Mouse (Mus musculus): Measurements from ENCODE around the gene Dhrs2. TPM values are rescaled to one million over a fixed set of nuclear protein-coding genes. Genes with fewer than 3 reads are reported as not detected.

The Dhrs2 gene
- total RNA-seq, 2 experiments from 2014 or later, result not detected

DNA sequence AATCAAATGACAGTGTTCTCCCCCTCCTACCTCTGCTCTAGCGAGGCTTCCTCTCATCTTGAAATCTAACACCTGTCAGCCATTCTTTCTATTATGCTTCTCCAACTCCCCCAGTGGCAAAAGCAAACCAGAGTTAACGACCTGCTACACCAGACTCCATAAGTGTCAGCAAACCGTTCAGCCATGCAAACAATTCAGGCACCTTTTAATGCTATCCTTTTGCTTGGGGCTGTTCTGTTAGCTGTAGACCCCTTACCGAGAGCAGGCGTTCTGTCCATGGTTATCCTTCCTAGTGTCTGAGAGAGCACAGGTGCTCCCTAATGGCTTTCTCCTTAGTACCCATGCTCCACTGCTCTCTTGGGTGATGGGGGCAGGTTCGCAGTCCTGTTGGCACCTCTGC lies 25.4 kb downstream of the Dhrs2 start:
- no peak for DNase-seq (ENCODE audit: low spot score in 2 of 2)

DNA sequence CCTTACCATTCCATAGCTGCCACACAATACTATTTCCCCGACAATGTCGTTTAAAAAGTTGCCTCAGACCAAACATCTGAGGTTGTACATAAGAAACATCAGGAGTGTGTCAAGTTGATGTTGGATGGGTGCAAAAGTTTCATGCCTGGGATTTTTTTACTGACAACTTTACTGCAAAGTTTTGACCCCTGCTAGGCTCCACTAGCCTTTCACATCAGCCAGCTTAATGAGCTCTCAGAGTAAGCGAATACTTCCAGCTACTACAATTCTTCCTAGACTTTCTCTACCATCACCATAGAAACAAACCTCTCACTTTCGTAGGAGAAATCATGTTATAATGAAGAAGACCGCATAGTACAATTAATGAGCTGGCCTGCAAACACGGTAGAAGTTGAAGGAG lies 26.5 kb downstream of the Dhrs2 start:
- DNase-seq (ENCODE audit: low spot score in 2 of 2), result no peak

- DNase-seq (ENCODE audit: low spot score in 2 of 2), result no peak
Measured at GRCm38 (mm10) chr14:55253580-55253979, 31.8 kb downstream of the Dhrs2 start.

GRCm38 (mm10) chr14:55255443-55255842 lies 33.6 kb downstream of the Dhrs2 start:
- DNase-seq (ENCODE audit: low spot score in 2 of 2), result no peak

GRCm38 (mm10) chr14:55271158-55271557 lies 49.4 kb downstream of the Dhrs2 start:
- DNase-seq (ENCODE audit: low spot score in 2 of 2), result peak in 1 of 2 experiments; percentile 10

DNA sequence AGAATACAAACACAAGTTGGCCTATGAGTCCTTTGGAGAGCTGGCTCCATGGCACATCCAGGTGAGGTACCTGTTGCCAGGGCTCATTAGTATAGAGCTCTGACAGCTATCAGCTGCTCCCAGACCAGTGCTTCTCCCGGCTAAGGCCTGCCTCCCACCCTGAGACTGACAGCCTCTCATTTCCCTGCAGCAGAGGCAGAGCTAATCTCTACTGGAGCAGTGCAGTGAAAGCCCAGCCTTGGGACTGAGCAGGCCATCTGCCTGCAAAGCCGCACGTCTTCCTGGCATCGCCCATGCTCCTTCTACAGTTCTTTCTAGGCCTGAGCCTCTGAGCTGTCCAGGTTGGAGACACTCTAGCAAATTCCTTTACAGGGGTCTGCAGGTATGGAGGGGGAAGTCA lies 51.2 kb downstream of the Dhrs2 start:
- no peak for DNase-seq (ENCODE audit: low spot score in 2 of 2)

- DNase-seq (ENCODE audit: low spot score in 2 of 2), result no peak
Measured at GRCm38 (mm10) chr14:55274810-55275209, 53.0 kb downstream of the Dhrs2 start.

GRCm38 (mm10) chr14:55279322-55280069 lies 57.7 kb downstream of the Dhrs2 start:
- DNase-seq (ENCODE audit: low spot score in 2 of 2), result no peak

Other genes starting within 250 kb of the Dhrs2 start
- not detected for gene Gm17428, start 245.1 kb upstream of the Dhrs2 start, total RNA-seq (2021)
- 10 to 100 TPM in 1 of 2 experiments, 1 to 10 TPM in 1; 5.3 to 21.8 TPM for gene Myh7, start 227.4 kb upstream of the Dhrs2 start, total RNA-seq (2021)
- 10 to 100 TPM; 44.2 to 47.5 TPM for gene Ngdn, start 206.6 kb upstream of the Dhrs2 start, total RNA-seq (2021)
- gene Zfhx2, start 129.7 kb upstream of the Dhrs2 start, total RNA-seq (2021), result 10 to 100 TPM; 11.9 to 13.5 TPM
- gene Thtpa, start 127.2 kb upstream of the Dhrs2 start, total RNA-seq (2021), result 10 to 100 TPM; 21.0 to 21.3 TPM
- gene Ap1g2, start 115.4 kb upstream of the Dhrs2 start, total RNA-seq (2021), result 10 to 100 TPM; 30.3 to 34.0 TPM
- gene Jph4, start 105.1 kb upstream of the Dhrs2 start, total RNA-seq (2021), result 10 to 100 TPM; 11.9 to 14.8 TPM